Mouse (Mus musculus) midbrain, embryonic 12.5 days (tissue): ENCODE results near the gene Olfr287. TPM values are rescaled to one million over a fixed set of nuclear protein-coding genes. Genes with fewer than 3 reads are reported as not detected.

Source experiments
- ATAC-seq: fragments of 200-750 bp; cut with Nextera tagmentation; 2 replicates; pipeline ENCODE4 v1.8.0; 2017; ENCODE audit warnings: low read depth, moderate TSS enrichment, moderate library complexity; ENCODE audit not compliant: low FRiP score
- H3K27ac ChIP-seq: fragments of 300-500 bp; sonication (generic); replicated peaks from 2 replicates; pipeline ENCODE4 v1.5.1; 2016; ENCODE audit warnings: mild to moderate bottlenecking
- H3K27me3 ChIP-seq: fragments of 300-500 bp; sonication (generic); 2 replicates; pipeline ENCODE4 v1.6.1; 2016; ENCODE audit warnings: mild to moderate bottlenecking
- H3K36me3 ChIP-seq: fragments of 300-500 bp; sonication (generic); 2 replicates; pipeline ENCODE4 v1.6.1; 2016
- H3K4me1 ChIP-seq: fragments of 300-500 bp; sonication (generic); 2 replicates; pipeline ENCODE4 v1.6.1; 2016
- H3K4me2 ChIP-seq: fragments of 300-500 bp; sonication (generic); replicated peaks from 2 replicates; pipeline ENCODE4 v1.6.1; 2016; ENCODE audit warnings: mild to moderate bottlenecking, moderate library complexity
- H3K4me3 ChIP-seq: fragments of 300-500 bp; sonication (generic); 2 replicates; pipeline ENCODE4 v1.5.1; 2016; ENCODE audit warnings: mild to moderate bottlenecking
- H3K9ac ChIP-seq: fragments of 300-500 bp; sonication (generic); replicated peaks from 2 replicates; pipeline ENCODE4 v1.6.1; 2016; ENCODE audit warnings: mild to moderate bottlenecking, moderate library complexity
- H3K9me3 ChIP-seq: fragments of 300-500 bp; sonication (generic); 2 replicates; pipeline ENCODE4 v1.6.1; 2016; ENCODE audit warnings: mild to moderate bottlenecking
- WGBS: fragments of 180-500 bp; shearing (Covaris S2); methylation state at CpG from one replicate; pipeline ENCODE4 v1.1.7; 2016; 5-methylcytosine and 5-hydroxymethylcytosine counted together
- polyA plus RNA-seq: library from polyadenylated mRNA; unstranded; fragments of >200 nt; fragmentation: Nextera tagmentation; extraction: Ambion mirVana; gene quantifications from 2 replicates; pipeline ENCODE4 v1.2.1, GENCODE M21; 2016

Gene Olfr287
- polyA plus RNA-seq, 1 experiment from 2014 or later: not detected

DNA sequence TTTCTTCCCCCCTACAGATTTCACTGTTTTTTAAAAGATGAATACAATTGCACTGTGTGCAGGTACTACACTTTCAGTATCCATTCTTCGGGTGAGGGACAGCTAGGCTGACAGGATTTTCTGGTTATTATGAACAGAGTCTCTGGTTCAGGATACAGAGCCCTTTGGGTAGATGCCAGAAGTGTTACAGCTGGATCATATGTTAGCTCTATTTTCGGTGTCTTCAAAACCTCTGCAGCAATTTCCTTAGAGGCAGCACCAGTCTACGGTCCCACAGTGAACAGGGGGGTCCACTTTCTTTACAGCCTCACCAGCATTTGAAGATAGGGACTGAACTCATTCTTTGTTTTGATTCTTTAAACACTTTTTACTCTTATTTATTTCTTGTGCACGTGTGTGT lies 36.4 kb downstream of the Olfr287 start:
- Histone ChIP-seq H3K9ac (no peak overlapping the region), H3K4me3 (no peak overlapping the region), H3K27ac (no peak overlapping the region), H3K4me1 (0 out of 2 replicates have a peak, but pooled peaks cover 5% of the 10 kb centered on the region), H3K36me3 (no peaks in the 10 kb centered on the region), H3K27me3 (peaks cover 8% of the 10 kb centered on the region; the same call in 1 of the 2 replicates), H3K4me2 (no peak overlapping the region), H3K9me3 (no peaks in the 10 kb centered on the region)
- WGBS: 74% methylated on average over 4 of the region's 4 CpGs
- no peak for ATAC-seq

- Histone ChIP-seq H3K9me3 (no peaks in the 10 kb centered on the region), H3K36me3 (no peaks in the 10 kb centered on the region), H3K4me2 (no peak overlapping the region), H3K4me1 (0 out of 2 replicates have a peak, but pooled peaks cover 5% of the 10 kb centered on the region), H3K9ac (no peak overlapping the region), H3K4me3 (no peak overlapping the region; the same call in 1 of the 2 replicates), H3K27ac (no peak overlapping the region), H3K27me3 (peaks cover 12% of the 10 kb centered on the region)
- ATAC-seq: no peak
- 73% methylated on average over 12 of the region's 12 CpGs for WGBS
Measured at GRCm38 (mm10) chr15:98181856-98182570, 38.8 kb downstream of the Olfr287 start.

DNA sequence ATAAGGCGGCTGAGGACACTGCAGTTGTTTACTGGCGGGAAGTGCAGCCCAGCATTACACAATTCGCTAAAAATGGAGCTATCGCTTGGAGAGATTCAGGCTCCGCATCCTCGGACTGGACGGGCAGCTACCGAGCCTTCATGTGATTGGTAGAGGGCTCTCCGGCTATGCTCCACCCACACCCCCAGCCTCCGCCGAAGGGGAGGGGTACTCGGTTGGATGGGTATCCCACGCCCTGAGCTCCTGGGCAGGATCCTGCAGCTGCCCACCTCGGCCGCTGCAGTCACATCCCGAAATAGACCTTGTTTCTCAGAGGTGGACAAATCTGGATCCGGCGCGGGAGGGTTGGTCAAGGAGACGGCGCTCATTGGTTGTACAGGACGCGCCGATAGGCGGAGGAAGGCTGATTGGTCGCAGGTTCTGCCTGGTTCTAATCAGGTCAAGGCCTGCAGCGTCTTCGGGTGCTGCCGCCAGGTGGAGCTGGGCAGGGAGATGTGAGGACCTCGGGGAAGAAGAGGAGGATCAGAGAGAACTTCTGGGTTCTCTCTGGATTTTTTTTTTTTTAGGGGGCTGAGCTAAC lies 39.6 kb downstream of the Olfr287 start:
- H3K9me3 ChIP-seq: no peaks in the 10 kb centered on the region
- H3K4me2 ChIP-seq: peak overlapping the region; percentile 79
- peak overlapping the region; percentile 73 for H3K27ac ChIP-seq
- 0 out of 2 replicates have a peak, but pooled peaks cover 5% of the 10 kb centered on the region for H3K4me1 ChIP-seq
- H3K27me3 ChIP-seq: peaks cover 17% of the 10 kb centered on the region
- WGBS: under 1% methylated on average over 30 of the region's 30 CpGs
- peak overlapping the region; percentile 52 for H3K4me3 ChIP-seq
- peak overlapping the region; percentile 59 for H3K9ac ChIP-seq
- ATAC-seq: peak; percentile 98
- H3K36me3 ChIP-seq: no peaks in the 10 kb centered on the region

GRCm38 (mm10) chr15:98180567-98181131 lies 40.2 kb downstream of the Olfr287 start:
- peak overlapping the region; percentile 73 for H3K27ac ChIP-seq
- peaks cover 17% of the 10 kb centered on the region for H3K27me3 ChIP-seq
- H3K9ac ChIP-seq: peak overlapping the region; percentile 59
- no peak for ATAC-seq
- H3K4me2 ChIP-seq: peak overlapping the region; percentile 79
- no peaks in the 10 kb centered on the region for H3K36me3 ChIP-seq
- H3K9me3 ChIP-seq: no peaks in the 10 kb centered on the region
- WGBS: 4% methylated on average over 26 of the region's 26 CpGs
- H3K4me3 ChIP-seq: peak overlapping the region; percentile 52
- 0 out of 2 replicates have a peak, but pooled peaks cover 5% of the 10 kb centered on the region for H3K4me1 ChIP-seq

- no peak for ATAC-seq
- no peak overlapping the region for H3K4me3 ChIP-seq
- H3K4me1 ChIP-seq: 0 out of 2 replicates have a peak, but pooled peaks cover 5% of the 10 kb centered on the region
- H3K27me3 ChIP-seq: peaks cover 27% of the 10 kb centered on the region
- H3K27ac ChIP-seq: no peak overlapping the region
- no peak overlapping the region for H3K9ac ChIP-seq
- H3K4me2 ChIP-seq: no peak overlapping the region
- WGBS: 78% methylated on average over 3 of the region's 3 CpGs
- no peaks in the 10 kb centered on the region for H3K36me3 ChIP-seq
- H3K9me3 ChIP-seq: no peaks in the 10 kb centered on the region
Measured at GRCm38 (mm10) chr15:98177320-98177719, 43.5 kb downstream of the Olfr287 start.

DNA sequence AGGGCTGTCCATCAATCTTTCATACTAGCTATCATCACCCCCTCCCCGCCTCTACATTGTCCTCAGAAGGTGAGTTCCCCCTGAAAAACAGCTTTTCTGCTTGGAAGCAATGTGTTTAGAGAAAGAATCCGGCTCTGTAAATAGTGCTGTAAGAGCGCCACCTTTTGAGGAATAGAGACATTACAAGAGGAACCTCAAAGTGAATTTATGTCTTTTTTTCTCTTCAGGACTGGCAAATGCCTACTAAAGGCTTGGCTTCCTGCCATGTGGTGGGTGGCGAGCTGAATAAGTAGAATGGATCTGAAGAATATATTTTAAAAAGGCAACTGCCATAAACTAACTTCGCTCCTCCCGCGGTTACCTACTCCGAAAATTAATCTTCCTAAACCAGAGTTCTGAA lies 47.0 kb downstream of the Olfr287 start:
- WGBS: 36% methylated on average over 8 of the region's 8 CpGs
- Histone ChIP-seq H3K27ac (no peak overlapping the region), H3K9ac (no peak overlapping the region), H3K4me1 (peaks cover 14% of the 10 kb centered on the region), H3K9me3 (no peaks in the 10 kb centered on the region), H3K27me3 (peaks cover 52% of the 10 kb centered on the region), H3K36me3 (no peaks in the 10 kb centered on the region), H3K4me3 (no peak overlapping the region), H3K4me2 (no peak overlapping the region)
- ATAC-seq: no peak

DNA sequence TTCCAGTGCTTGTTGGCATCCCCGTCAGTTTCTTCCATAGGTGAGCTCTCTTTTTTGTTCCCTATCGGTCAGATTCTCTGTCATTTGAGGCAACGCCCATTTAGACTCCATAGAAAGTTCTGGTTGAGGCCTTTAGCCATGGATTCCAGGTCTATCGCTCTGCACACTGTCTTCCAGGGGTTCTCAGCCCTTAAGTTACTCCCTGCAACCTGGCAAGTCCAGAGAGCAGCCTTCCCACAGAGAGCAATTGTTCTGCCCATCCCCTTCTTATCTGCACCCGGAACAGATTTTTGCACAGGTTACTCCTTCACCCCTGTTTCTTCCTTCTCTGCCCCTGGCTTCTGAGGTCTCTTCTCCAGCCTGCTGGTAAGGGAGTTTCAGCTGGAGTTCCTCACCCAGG lies 48.7 kb downstream of the Olfr287 start:
- no peak overlapping the region for H3K4me3 ChIP-seq
- peaks cover 23% of the 10 kb centered on the region for H3K4me1 ChIP-seq
- no peak overlapping the region for H3K4me2 ChIP-seq
- ATAC-seq: no peak
- no peak overlapping the region for H3K9ac ChIP-seq
- H3K27me3 ChIP-seq: peaks cover 61% of the 10 kb centered on the region
- no peaks in the 10 kb centered on the region for H3K36me3 ChIP-seq
- H3K27ac ChIP-seq: no peak overlapping the region
- H3K9me3 ChIP-seq: no peaks in the 10 kb centered on the region
- 72% methylated on average over 5 of the region's 5 CpGs for WGBS

GRCm38 (mm10) chr15:98170917-98171316 lies 49.9 kb downstream of the Olfr287 start:
- Histone ChIP-seq H3K9me3 (no peaks in the 10 kb centered on the region), H3K9ac (no peak overlapping the region), H3K4me3 (no peak overlapping the region), H3K27ac (no peak overlapping the region), H3K4me2 (peak overlapping the region; percentile 67), H3K4me1 (peaks cover 31% of the 10 kb centered on the region), H3K27me3 (peaks cover 58% of the 10 kb centered on the region), H3K36me3 (no peaks in the 10 kb centered on the region)
- 80% methylated on average over 9 of the region's 9 CpGs for WGBS
- no peak for ATAC-seq

- WGBS: 40% methylated on average over 7 of the region's 7 CpGs
- no peaks in the 10 kb centered on the region for H3K9me3 ChIP-seq
- no peak for ATAC-seq
- no peaks in the 10 kb centered on the region for H3K36me3 ChIP-seq
- H3K4me2 ChIP-seq: peak overlapping the region; percentile 67
- H3K27ac ChIP-seq: no peak overlapping the region
- H3K27me3 ChIP-seq: peaks cover 63% of the 10 kb centered on the region
- 0 out of 2 replicates have a peak overlapping the region, but pooled peaks have one; percentile 61 for H3K9ac ChIP-seq
- H3K4me3 ChIP-seq: peak overlapping the region; percentile 57
- peaks cover 31% of the 10 kb centered on the region for H3K4me1 ChIP-seq
Measured at GRCm38 (mm10) chr15:98170365-98170764, 50.5 kb downstream of the Olfr287 start.

GRCm38 (mm10) chr15:98168622-98169004 lies 52.2 kb downstream of the Olfr287 start:
- 4% methylated on average over 19 of the region's 19 CpGs for WGBS
- peaks cover 31% of the 10 kb centered on the region for H3K4me1 ChIP-seq
- peak overlapping the region; percentile 61; the same call in 1 of the 2 replicates for H3K9ac ChIP-seq
- peak overlapping the region; percentile 57 for H3K4me3 ChIP-seq
- ATAC-seq: no peak
- no peak overlapping the region for H3K27ac ChIP-seq
- no peaks in the 10 kb centered on the region for H3K36me3 ChIP-seq
- H3K27me3 ChIP-seq: peaks cover 57% of the 10 kb centered on the region
- no peaks in the 10 kb centered on the region for H3K9me3 ChIP-seq
- peak overlapping the region; percentile 67 for H3K4me2 ChIP-seq

GRCm38 (mm10) chr15:98167645-98168621 lies 52.9 kb downstream of the Olfr287 start:
- Histone ChIP-seq H3K36me3 (no peaks in the 10 kb centered on the region), H3K9me3 (no peaks in the 10 kb centered on the region), H3K27me3 (peaks cover 52% of the 10 kb centered on the region), H3K4me1 (peaks cover 31% of the 10 kb centered on the region), H3K9ac (peak overlapping the region; percentile 61), H3K4me3 (peak overlapping the region; percentile 57), H3K27ac (peak overlapping the region; percentile 94), H3K4me2 (peak overlapping the region; percentile 67)
- ATAC-seq: peak; percentile 94
- WGBS: under 1% methylated on average over 69 of the region's 69 CpGs
